Mouse (Mus musculus) E14TG2a.4 (cell line): ENCODE measurements around the gene Abcb9.

Experiments
- H3K27me3 ChIP-seq: 2 replicates; pipeline ENCODE4 v1.6.1; 2014; ENCODE audit warnings: low read length, control low read depth; ENCODE audit not compliant: insufficient read depth
- H3K36me3 ChIP-seq: 2 replicates; pipeline ENCODE4 v1.6.1; 2014; ENCODE audit warnings: low read length, control low read depth; ENCODE audit not compliant: insufficient read depth
- H3K4me1 ChIP-seq: replicated peaks from 2 replicates; pipeline ENCODE4 v1.6.1; 2014; ENCODE audit warnings: low read depth, low read length, control low read depth
- H3K4me3 ChIP-seq: replicated peaks from 2 replicates; pipeline ENCODE4 v1.5.1; 2014; ENCODE audit warnings: mild to moderate bottlenecking, low read length
- H3K9me3 ChIP-seq: 2 replicates; pipeline ENCODE4 v1.6.1; 2014; ENCODE audit warnings: low read length, control low read depth
- CTCF ChIP-seq: conservative IDR thresholded peaks from 2 replicates; pipeline ENCODE4 v1.5.1; 2014; ENCODE audit warnings: low read length
- NANOG ChIP-seq: IDR thresholded peaks from 2 replicates; pipeline ENCODE4 v1.6.1; 2014; ENCODE audit warnings: borderline replicate concordance, low read length, mixed read lengths
- POU5F1 ChIP-seq: IDR thresholded peaks from 2 replicates; pipeline ENCODE4 v1.6.1; 2014; ENCODE audit warnings: low read length, borderline replicate concordance

The Abcb9 gene

GRCm38 (mm10) chr5:124085513-124085912, 10.1 kb downstream of the Abcb9 start:
- Histone ChIP-seq H3K36me3 (no peaks in the 10 kb centered on the region), H3K4me1 (peaks cover 13% of the 10 kb centered on the region), H3K4me3 (no peak overlapping the region), H3K27me3 (peaks cover 14% of the 10 kb centered on the region; the same call in 1 of the 2 replicates), H3K9me3 (peaks cover 16% of the 10 kb centered on the region)
- TF ChIP-seq NANOG (no peak), POU5F1 (no peak), CTCF (no peak)

GRCm38 (mm10) chr5:124084588-124085173, 10.9 kb downstream of the Abcb9 start:
- Histone ChIP-seq H3K36me3 (no peaks in the 10 kb centered on the region), H3K9me3 (peaks cover 16% of the 10 kb centered on the region), H3K4me1 (peaks cover 5% of the 10 kb centered on the region), H3K27me3 (peaks cover 9% of the 10 kb centered on the region; the same call in 1 of the 2 replicates), H3K4me3 (no peak overlapping the region)
- TF ChIP-seq CTCF, result peak; percentile 71
- no peak for TF ChIP-seq NANOG
- TF ChIP-seq POU5F1, result no peak

GRCm38 (mm10) chr5:124083850-124084587, 11.6 kb downstream of the Abcb9 start:
- H3K9me3 ChIP-seq, result peaks cover 16% of the 10 kb centered on the region
- peaks cover 2% of the 10 kb centered on the region for H3K4me1 ChIP-seq
- H3K4me3 ChIP-seq, result no peak overlapping the region
- no peaks in the 10 kb centered on the region for H3K36me3 ChIP-seq
- TF ChIP-seq NANOG (no peak), CTCF (no peak), POU5F1 (no peak)
- peaks cover 10% of the 10 kb centered on the region for H3K27me3 ChIP-seq

GRCm38 (mm10) chr5:124082941-124083688, 12.5 kb downstream of the Abcb9 start:
- H3K27me3 ChIP-seq, result peaks cover 18% of the 10 kb centered on the region
- no peaks in the 10 kb centered on the region for H3K36me3 ChIP-seq
- H3K9me3 ChIP-seq, result peaks cover 16% of the 10 kb centered on the region
- TF ChIP-seq NANOG (no peak), CTCF (no peak), POU5F1 (no peak)
- no peak overlapping the region for H3K4me3 ChIP-seq
- H3K4me1 ChIP-seq, result peaks cover 11% of the 10 kb centered on the region

- TF ChIP-seq NANOG (no peak), POU5F1 (no peak), CTCF (no peak)
- Histone ChIP-seq H3K36me3 (no peaks in the 10 kb centered on the region), H3K9me3 (peaks cover 16% of the 10 kb centered on the region), H3K4me3 (no peak overlapping the region), H3K27me3 (peaks cover 24% of the 10 kb centered on the region), H3K4me1 (peaks cover 17% of the 10 kb centered on the region)
Observed at GRCm38 (mm10) chr5:124082447-124082846, 13.2 kb downstream of the Abcb9 start.

DNA sequence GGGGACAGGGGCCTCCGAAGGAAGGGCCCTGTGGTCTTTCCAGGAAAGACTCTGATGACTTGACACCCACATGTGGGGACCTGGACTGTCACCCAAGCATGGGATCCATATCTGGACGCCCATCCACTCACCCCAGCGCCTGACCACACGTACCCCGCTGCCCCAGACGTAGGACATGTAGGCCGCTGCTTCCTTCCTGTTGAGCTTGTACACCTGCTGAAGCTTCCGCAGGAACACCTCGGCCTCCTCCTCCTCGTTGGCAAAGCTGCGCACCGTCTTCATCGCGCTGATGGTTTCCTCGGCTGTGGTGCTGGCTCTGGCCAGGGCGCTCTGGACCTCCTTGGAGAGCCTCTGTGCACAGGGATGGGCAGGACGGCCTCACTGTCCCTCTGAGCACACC, 15.7 kb downstream of the Abcb9 start:
- TF ChIP-seq CTCF, result no peak
- TF ChIP-seq NANOG, result no peak
- TF ChIP-seq POU5F1, result no peak
- no peak overlapping the region for H3K4me3 ChIP-seq
- peaks cover 39% of the 10 kb centered on the region for H3K4me1 ChIP-seq
- H3K27me3 ChIP-seq, result peaks cover 30% of the 10 kb centered on the region
- no peaks in the 10 kb centered on the region for H3K36me3 ChIP-seq
- peaks cover 16% of the 10 kb centered on the region for H3K9me3 ChIP-seq

DNA sequence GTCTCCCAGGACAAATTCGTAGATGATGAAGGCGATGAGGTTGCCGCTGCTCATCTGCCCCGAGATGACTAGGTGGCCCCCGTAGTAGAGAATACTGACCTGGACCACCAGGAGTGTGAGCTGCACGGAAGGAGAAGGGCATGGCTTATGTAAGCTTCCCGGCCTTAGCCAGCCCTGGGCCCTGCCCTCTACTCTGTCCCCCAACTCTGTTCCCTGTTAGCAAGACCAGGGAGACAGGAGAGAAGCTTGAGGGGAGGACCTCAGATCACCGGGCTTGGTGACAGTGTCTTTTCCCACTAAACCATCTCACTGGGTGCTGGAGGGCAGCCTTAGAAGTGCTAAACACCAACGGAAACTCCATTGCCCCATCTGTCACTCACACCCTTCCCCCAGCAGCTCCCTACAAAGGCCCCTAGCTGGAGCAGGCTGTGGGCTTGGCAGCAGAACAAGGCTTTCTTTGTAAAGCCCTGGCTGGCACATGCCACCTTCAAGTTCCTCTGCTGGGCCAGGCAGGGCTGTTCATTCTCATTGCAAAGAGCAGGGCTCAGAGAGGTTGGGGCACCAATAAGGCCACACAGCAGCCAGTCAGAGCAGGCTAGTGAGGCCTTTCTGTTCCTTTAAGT, 16.7 kb downstream of the Abcb9 start:
- H3K4me3 ChIP-seq, result no peak overlapping the region
- TF ChIP-seq CTCF (no peak), NANOG (no peak)
- peaks cover 39% of the 10 kb centered on the region for H3K4me1 ChIP-seq
- H3K36me3 ChIP-seq, result no peaks in the 10 kb centered on the region
- peaks cover 30% of the 10 kb centered on the region for H3K27me3 ChIP-seq
- peaks cover 16% of the 10 kb centered on the region for H3K9me3 ChIP-seq

GRCm38 (mm10) chr5:124077856-124078460, 17.6 kb downstream of the Abcb9 start:
- Histone ChIP-seq H3K9me3 (peaks cover 8% of the 10 kb centered on the region), H3K36me3 (no peaks in the 10 kb centered on the region), H3K4me3 (no peak overlapping the region), H3K4me1 (peaks cover 39% of the 10 kb centered on the region), H3K27me3 (peaks cover 30% of the 10 kb centered on the region)
- TF ChIP-seq CTCF, result no peak
- no peak for TF ChIP-seq NANOG
- no peak for TF ChIP-seq POU5F1
